Mouse (Mus musculus) liver, embryonic 14.5 days (tissue): ENCODE measurements around the gene Nr2c1. TPM values are rescaled to one million over a fixed set of nuclear protein-coding genes. Genes with fewer than 3 reads are reported as not detected.

ENCODE experiments used
- ATAC-seq: fragments of 200-750 bp; cut with Nextera tagmentation; 2 replicates; pipeline ENCODE4 v1.8.0; 2017; ENCODE audit warnings: moderate number of reproducible peaks, mild to moderate bottlenecking, moderate library complexity; ENCODE audit not compliant: insufficient read depth
- DNase-seq, 3 experiments: peaks; one replicate each; pipeline ENCODE4 v3.0.0-alpha.2; 2012 to 2013; ENCODE audit warnings: low read depth in 3 of 3, low spot score in 3 of 3
- H3K27ac ChIP-seq: fragments of 300-500 bp; sonication (generic); 2 replicates; pipeline ENCODE4 v1.5.1; 2014; ENCODE audit warnings: moderate library complexity, mild to moderate bottlenecking, control low read depth, inconsistent platforms
- H3K27me3 ChIP-seq: fragments of 300-500 bp; sonication (generic); 2 replicates; pipeline ENCODE4 v1.6.1; 2014; ENCODE audit warnings: mild to moderate bottlenecking, low read length, moderate library complexity; ENCODE audit not compliant: control insufficient read depth, insufficient read depth
- H3K36me3 ChIP-seq: fragments of 300-500 bp; sonication (generic); replicated peaks from 2 replicates; pipeline ENCODE4 v1.6.1; 2014; ENCODE audit warnings: low read depth; ENCODE audit not compliant: control insufficient read depth, insufficient read depth
- H3K4me1 ChIP-seq, 2 experiments: fragments of 200-500 bp in 1 of 2; fragments of 300-500 bp in 1 of 2; sonication (generic) in 1 of 2; replicated peaks; 2 replicates each; pipeline ENCODE4 v1.6.1; 2012 to 2014; ENCODE audit warnings: antibody characterized with exemption in 1 of 2, inconsistent platforms in 1 of 2, low read length in 1 of 2; ENCODE audit not compliant: control insufficient read depth in 2 of 2, insufficient read depth in 2 of 2
- H3K4me2 ChIP-seq: fragments of 300-500 bp; sonication (generic); 2 replicates; pipeline ENCODE4 v1.6.1; 2014; ENCODE audit warnings: low read depth, mild to moderate bottlenecking, control low read depth, moderate library complexity
- H3K4me3 ChIP-seq, 2 experiments: fragments of 200-500 bp in 1 of 2; fragments of 300-500 bp in 1 of 2; sonication (generic) in 1 of 2; 2 replicates each; pipeline ENCODE4 v1.5.1; 2012 to 2014; ENCODE audit warnings: low read depth in 2 of 2, low read length in 2 of 2, mild to moderate bottlenecking in 2 of 2, control low read depth in 1 of 2, inconsistent platforms in 1 of 2, moderate library complexity in 1 of 2; ENCODE audit not compliant: insufficient read depth in 1 of 2
- H3K9ac ChIP-seq: fragments of 300-500 bp; sonication (generic); replicated peaks from 2 replicates; pipeline ENCODE4 v1.6.1; 2014; ENCODE audit warnings: mild to moderate bottlenecking, control low read depth, moderate library complexity
- H3K9me3 ChIP-seq: fragments of 300-500 bp; sonication (generic); 2 replicates; pipeline ENCODE4 v1.6.1; 2016; ENCODE audit warnings: low read length, mixed read lengths; ENCODE audit not compliant: control insufficient read depth
- CTCF ChIP-seq: IDR thresholded peaks from 2 replicates; pipeline ENCODE4 v1.5.1; 2016; ENCODE audit warnings: antibody characterized with exemption, low read depth, control low read depth
- EP300 ChIP-seq: IDR thresholded peaks from 2 replicates; pipeline ENCODE4 v1.6.1; 2016; ENCODE audit warnings: antibody characterized with exemption, low read depth
- WGBS: fragments of 180-500 bp; shearing (Covaris S2); extraction: QIAGEN DNeasy Blood & Tissue Kit; methylation state at CpG from one replicate; pipeline ENCODE4 v1.1.7; 2014; ENCODE audit not compliant: insufficient replicate concordance; 5-methylcytosine and 5-hydroxymethylcytosine counted together
- polyA plus RNA-seq, 2 experiments: library from polyadenylated mRNA; depleted of rRNA in 1 of 2; stranded (reverse) in 1 of 2; unstranded in 1 of 2; fragments of >200 nt; fragmentation: Nextera tagmentation in 1 of 2; extraction: Ambion mirVana in 1 of 2; gene quantifications; 2 replicates each; pipeline versions ENCODE4 v1.2.1 to v1.2.3; 2012 to 2014

Gene Nr2c1
- polyA plus RNA-seq, 2 experiments, result 2.2 TPM

- H3K4me1 ChIP-seq, result no peaks in the 10 kb centered on the region
- ATAC-seq (no peak), DNase-seq (no peak)
- H3K27me3 ChIP-seq, result no peaks in the 10 kb centered on the region
- H3K4me2 ChIP-seq, result no peak overlapping the region
- TF ChIP-seq CTCF (peak; percentile 31), EP300 (no peak)
- H3K9ac ChIP-seq, result no peak overlapping the region
- H3K4me3 ChIP-seq, result no peak overlapping the region
- H3K27ac ChIP-seq, result no peak overlapping the region
- no peaks in the 10 kb centered on the region for H3K9me3 ChIP-seq
- 69% methylated on average over 6 of the region's 6 CpGs for WGBS
- H3K36me3 ChIP-seq, result no peaks in the 10 kb centered on the region
Observed at GRCm38 (mm10) chr10:94225026-94225750, 77.4 kb downstream of the Nr2c1 start.

GRCm38 (mm10) chr10:94230172-94230981 lies 82.6 kb downstream of the Nr2c1 start:
- Histone ChIP-seq H3K27me3 (no peaks in the 10 kb centered on the region), H3K36me3 (no peaks in the 10 kb centered on the region), H3K27ac (no peak overlapping the region), H3K9me3 (no peaks in the 10 kb centered on the region), H3K4me2 (no peak overlapping the region), H3K9ac (no peak overlapping the region), H3K4me1 (no peaks in the 10 kb centered on the region), H3K4me3 (no peak overlapping the region)
- no peak for ATAC-seq
- no peak for DNase-seq
- 69% methylated on average over 19 of the region's 19 CpGs for WGBS
- TF ChIP-seq CTCF (no peak), EP300 (no peak)

GRCm38 (mm10) chr10:94231025-94231424 lies 83.2 kb downstream of the Nr2c1 start:
- 55% methylated on average over 6 of the region's 6 CpGs for WGBS
- no peak for TF ChIP-seq EP300
- TF ChIP-seq CTCF, result no peak
- Histone ChIP-seq H3K9me3 (no peaks in the 10 kb centered on the region), H3K4me1 (no peaks in the 10 kb centered on the region), H3K9ac (no peak overlapping the region), H3K36me3 (no peaks in the 10 kb centered on the region), H3K27me3 (no peaks in the 10 kb centered on the region; the same call in 1 of the 2 replicates), H3K4me2 (no peak overlapping the region), H3K27ac (no peak overlapping the region), H3K4me3 (no peak overlapping the region)
- ATAC-seq (no peak), DNase-seq (no peak)

- TF ChIP-seq CTCF (no peak), EP300 (no peak)
- no peak overlapping the region for H3K9ac ChIP-seq
- H3K27ac ChIP-seq, result no peak overlapping the region
- no peaks in the 10 kb centered on the region for H3K36me3 ChIP-seq
- no peak overlapping the region for H3K4me2 ChIP-seq
- no peaks in the 10 kb centered on the region for H3K4me1 ChIP-seq
- no peak for DNase-seq
- ATAC-seq, result no peak
- H3K27me3 ChIP-seq, result no peaks in the 10 kb centered on the region; the same call in 1 of the 2 replicates
- no peak overlapping the region for H3K4me3 ChIP-seq
- 40% methylated on average over 4 of the region's 4 CpGs for WGBS
- no peaks in the 10 kb centered on the region for H3K9me3 ChIP-seq
Observed at GRCm38 (mm10) chr10:94235200-94235599, 87.4 kb downstream of the Nr2c1 start.

- Histone ChIP-seq H3K36me3 (no peaks in the 10 kb centered on the region), H3K4me3 (no peak overlapping the region), H3K9me3 (no peaks in the 10 kb centered on the region), H3K27ac (no peak overlapping the region), H3K4me1 (no peaks in the 10 kb centered on the region), H3K4me2 (no peak overlapping the region), H3K9ac (no peak overlapping the region), H3K27me3 (no peaks in the 10 kb centered on the region)
- 62% methylated on average over 2 of the region's 2 CpGs for WGBS
- ATAC-seq, result no peak
- no peak for DNase-seq
- TF ChIP-seq CTCF (no peak), EP300 (no peak)
Observed at GRCm38 (mm10) chr10:94241346-94241745, 93.5 kb downstream of the Nr2c1 start.

Other genes with a start within 250 kb of the Nr2c1 start
- 4.9 and 6.6 TPM in 2 replicates for gene Vezt, start 112.2 kb upstream of the Nr2c1 start, polyA plus RNA-seq (2012; rRNA removed)
- gene Vezt, start 112.2 kb upstream of the Nr2c1 start, polyA plus RNA-seq (2014; fragmentation: Nextera tagmentation; extraction: Ambion mirVana), result 12.7 and 14.6 TPM in 2 replicates
- 2.5 and 2.9 TPM in 2 replicates for gene Fgd6, start 112.0 kb upstream of the Nr2c1 start, polyA plus RNA-seq (2012; rRNA removed)
- 2.4 and 2.9 TPM in 2 replicates for gene Fgd6, start 112.0 kb upstream of the Nr2c1 start, polyA plus RNA-seq (2014; fragmentation: Nextera tagmentation; extraction: Ambion mirVana)
- 69.1 and 80.2 TPM in 2 replicates for gene Ndufa12, start 50.7 kb downstream of the Nr2c1 start, polyA plus RNA-seq (2012; rRNA removed)
- 213 and 217 TPM in 2 replicates for gene Ndufa12, start 50.7 kb downstream of the Nr2c1 start, polyA plus RNA-seq (2014; fragmentation: Nextera tagmentation; extraction: Ambion mirVana)
- gene Gm4792, start 150.7 kb downstream of the Nr2c1 start, polyA plus RNA-seq (2012; rRNA removed), result not detected in 2 replicates
- gene Gm4792, start 150.7 kb downstream of the Nr2c1 start, polyA plus RNA-seq (2014; fragmentation: Nextera tagmentation; extraction: Ambion mirVana), result not detected in 2 replicates
- gene Tmcc3, start 163.9 kb downstream of the Nr2c1 start, polyA plus RNA-seq (2012; rRNA removed), result 1.0 and 1.4 TPM in 2 replicates
- 2.6 and 2.9 TPM in 2 replicates for gene Tmcc3, start 163.9 kb downstream of the Nr2c1 start, polyA plus RNA-seq (2014; fragmentation: Nextera tagmentation; extraction: Ambion mirVana)